Mouse (Mus musculus): ENCODE measurements around the gene Apip. TPM values are rescaled to one million over a fixed set of nuclear protein-coding genes. Genes with fewer than 3 reads are reported as not detected.
A peak's percentile ranks its signal among the peaks of the same experiment; 100 is the strongest.

The Apip gene
- 10 to 100 TPM; 41.4 to 42.2 TPM for total RNA-seq (2021)
- long read RNA-seq, experiment 1, transcript Apip-201 (7 exons, 919 nt): major isoform, 61 of 163 reads
- long read RNA-seq, experiment 1, partial matches to known transcripts: 93 of 163 reads
- long read RNA-seq, experiment 1, other reads (novel, unspliced or antisense): 6 of 163 reads
- long read RNA-seq, experiment 2, transcript Apip-201 (7 exons, 919 nt): major isoform, 44 of 107 reads
- long read RNA-seq, experiment 2, partial matches to known transcripts: 57 of 107 reads
- long read RNA-seq, experiment 2, other reads (novel, unspliced or antisense): 5 of 107 reads

DNA sequence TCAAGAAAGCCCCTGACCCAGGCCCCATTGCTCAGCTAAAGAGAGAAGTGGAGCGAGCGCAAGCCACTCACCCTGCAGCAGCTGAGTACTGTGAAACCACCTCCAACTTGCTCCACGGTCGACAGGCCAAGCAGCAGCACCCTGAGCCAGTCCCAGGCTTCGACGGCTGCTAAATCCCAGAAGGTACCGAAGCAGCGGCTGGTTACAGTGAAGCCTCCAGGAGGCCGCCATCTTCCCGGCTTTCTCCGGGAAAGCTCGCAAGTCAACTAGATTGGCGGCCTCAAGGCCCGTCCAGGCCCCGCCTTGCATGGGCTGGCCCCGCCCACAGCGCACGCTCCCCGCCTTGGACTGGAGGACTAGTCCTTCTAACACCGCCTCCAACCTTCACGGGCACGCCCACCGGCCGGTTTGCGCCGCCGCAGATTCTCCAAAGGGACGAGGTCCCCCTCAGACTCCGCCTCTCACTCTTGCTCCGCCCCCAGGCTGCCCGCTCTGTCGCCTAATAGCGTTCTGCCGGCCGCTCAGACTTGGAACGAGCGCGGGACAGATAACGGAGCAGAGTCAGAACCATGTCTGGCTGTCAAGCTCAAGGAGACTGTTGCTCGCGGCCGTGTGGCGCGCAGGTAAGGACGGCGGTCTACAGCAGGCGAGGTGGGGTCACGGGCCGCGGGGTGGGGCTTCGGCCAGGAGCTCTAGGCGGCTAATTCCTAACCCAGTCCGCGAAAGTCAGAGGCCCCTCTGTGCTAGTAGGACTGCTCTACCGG is at the start of gene Apip, which contains the start of gene Pdhx:
TSS of gene Apip (plus strand) at position 457 of the 764 bp plus-strand sequence.
TSS of gene Pdhx (minus strand) at position 295 of the 764 bp plus-strand sequence.
- DNase-seq: peak; percentile 100

DNA sequence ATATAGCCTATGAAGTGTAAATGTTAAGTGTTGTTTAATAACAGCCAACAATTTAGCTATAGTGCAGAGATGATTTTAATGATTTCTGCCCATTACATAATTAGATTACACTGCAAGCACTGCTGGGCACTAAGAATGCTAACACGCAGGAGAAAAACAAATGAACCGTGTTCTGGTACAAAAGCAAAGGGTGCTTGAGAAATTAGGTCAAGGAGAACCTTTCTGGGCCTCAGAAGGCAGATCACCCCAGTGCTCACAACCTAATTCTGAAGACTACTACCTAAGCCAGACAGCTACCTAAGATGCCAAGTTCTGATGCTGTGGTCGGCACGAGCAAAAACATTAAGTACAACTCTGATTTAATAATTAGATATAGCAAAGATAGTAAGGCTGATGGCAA is 35.6 kb upstream of the Apip start:
- no peak for DNase-seq

DNA sequence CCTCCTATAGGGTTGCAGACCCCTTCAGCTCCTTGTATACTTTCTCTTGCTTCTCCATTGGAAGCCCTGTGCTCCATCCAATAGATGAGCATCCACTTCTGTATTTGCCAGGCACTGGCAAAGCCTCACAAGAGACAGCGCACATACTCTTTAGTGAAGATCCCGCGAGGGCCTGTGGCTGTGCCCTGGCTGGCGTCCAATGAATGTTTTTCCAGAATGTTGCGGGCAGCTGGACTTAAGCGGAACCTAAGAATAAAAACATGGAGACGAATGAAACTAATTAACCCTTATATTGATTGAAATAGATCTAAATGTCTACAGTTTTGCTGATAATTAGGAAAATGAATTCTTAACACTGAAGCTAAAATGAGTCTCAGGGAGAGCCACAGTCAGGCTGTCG is 32.6 kb upstream of the Apip start:
- DNase-seq: no peak

DNA sequence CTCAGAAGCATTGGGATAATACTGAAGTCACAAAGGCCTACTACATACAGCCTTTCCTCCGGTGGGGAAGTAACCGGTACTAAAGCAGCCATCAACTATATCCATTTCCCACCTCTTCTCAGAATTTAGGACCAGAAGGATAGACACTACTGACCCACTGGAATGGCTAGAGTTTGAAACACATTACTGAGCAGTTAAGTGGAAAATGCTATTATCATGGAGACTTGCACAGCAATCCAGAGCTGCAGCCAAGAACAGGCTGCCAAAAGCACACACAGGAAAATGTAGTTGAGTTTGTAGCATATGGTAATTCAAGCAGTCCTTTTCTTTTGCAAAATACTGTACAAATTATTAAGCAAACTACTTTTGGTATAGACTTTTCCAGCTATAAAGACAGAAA is 28.2 kb upstream of the Apip start:
- DNase-seq: no peak

DNA sequence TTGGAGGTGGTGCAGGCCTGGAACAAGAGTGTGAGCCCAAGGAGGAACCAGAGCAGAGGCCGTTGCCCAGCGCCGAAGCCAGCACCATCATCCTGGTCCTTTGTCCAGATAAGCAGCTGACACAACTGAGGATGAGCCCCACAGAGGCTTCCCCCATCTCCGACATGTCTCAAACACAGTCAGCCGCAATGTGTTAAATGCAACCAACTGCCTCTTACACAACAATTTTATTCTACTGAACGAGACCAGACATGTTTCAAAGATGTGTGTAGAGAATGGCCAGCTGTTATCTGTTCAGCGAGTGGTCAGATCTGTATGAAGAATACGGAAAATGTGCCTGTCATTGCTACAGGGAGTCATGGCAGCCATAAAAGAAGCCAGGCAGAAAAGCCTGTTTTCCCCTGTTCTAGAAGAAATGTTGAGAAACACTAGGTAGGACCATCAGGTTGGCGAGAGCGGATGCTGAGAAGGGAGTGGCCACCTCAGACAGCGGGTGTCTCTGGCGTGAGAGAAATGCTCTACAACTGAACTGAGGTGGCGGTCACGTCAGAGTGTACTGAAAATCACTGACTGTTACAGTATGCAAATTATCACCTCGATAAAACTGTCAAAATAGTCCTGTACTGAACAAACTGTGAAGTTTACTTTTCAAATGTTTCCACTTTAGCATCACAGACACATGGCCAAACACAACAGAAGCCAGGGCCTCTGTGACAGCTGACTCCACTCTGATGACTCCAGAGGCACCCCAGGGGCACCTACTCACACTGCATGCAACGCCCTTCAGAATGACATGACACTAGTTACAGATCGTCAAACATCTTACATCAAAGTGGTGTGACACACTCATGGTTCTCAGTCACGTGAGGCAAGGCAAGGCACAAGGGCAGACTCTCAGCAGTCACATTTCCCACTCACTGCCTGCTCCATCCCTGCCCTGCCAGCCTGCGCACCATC is 21.3 kb upstream of the Apip start:
- no peak for DNase-seq

DNA sequence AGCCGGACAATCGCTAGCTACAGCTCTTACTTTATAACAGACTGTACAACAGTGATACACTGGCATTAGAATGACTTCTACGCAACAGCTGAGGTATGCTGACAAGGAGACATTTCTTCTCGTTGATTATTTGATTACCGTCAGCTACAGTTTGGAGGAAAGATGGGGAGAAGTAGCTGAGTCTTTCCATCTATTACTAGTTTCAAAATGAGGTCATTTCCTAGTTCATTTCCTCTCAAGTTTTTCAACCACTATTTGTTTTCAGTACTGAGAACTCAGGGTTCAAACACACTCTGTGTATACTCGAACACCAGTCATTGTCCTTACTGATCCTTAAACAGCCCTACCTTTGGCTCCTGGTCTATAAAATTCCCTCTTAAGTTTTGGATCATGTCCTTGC is 17.7 kb upstream of the Apip start:
- no peak for DNase-seq

DNA sequence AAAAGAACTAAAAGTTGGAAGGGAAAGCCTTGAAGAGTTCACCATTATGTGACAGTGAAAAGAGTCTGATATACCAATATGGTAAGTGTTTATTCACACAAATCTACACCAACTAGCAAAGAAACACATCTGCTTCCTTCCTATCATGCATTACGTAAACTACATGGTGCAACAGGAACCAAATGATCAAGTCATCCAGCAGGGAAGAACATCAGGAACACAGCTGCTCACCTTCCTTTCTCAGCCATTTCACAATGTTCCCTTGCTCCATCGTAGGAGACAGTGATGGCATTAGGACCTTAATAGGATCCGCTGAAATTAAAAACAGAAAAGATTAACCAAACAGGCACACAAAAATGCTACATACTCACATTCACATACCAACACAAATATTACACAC is 15.2 kb upstream of the Apip start:
- no peak for DNase-seq

DNA sequence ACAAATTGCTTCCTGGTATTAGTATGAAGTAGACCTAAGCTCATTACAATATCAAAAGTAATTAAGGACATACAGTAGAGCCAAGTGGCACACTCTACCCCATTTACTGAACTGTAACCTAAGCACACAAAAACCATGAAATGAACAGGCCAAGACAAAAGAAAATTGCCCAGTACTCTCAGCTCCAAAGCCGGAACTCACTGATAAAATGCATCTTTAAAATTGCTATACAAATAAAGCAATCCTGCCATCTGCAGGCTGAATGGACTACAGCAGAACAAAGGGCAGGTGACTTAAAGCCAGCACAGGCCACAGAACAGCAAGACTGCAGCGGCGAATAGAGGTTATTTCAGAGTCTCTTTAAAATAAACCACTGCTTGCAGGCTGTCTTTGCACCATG is 10.6 kb upstream of the Apip start:
- no peak for DNase-seq

DNA sequence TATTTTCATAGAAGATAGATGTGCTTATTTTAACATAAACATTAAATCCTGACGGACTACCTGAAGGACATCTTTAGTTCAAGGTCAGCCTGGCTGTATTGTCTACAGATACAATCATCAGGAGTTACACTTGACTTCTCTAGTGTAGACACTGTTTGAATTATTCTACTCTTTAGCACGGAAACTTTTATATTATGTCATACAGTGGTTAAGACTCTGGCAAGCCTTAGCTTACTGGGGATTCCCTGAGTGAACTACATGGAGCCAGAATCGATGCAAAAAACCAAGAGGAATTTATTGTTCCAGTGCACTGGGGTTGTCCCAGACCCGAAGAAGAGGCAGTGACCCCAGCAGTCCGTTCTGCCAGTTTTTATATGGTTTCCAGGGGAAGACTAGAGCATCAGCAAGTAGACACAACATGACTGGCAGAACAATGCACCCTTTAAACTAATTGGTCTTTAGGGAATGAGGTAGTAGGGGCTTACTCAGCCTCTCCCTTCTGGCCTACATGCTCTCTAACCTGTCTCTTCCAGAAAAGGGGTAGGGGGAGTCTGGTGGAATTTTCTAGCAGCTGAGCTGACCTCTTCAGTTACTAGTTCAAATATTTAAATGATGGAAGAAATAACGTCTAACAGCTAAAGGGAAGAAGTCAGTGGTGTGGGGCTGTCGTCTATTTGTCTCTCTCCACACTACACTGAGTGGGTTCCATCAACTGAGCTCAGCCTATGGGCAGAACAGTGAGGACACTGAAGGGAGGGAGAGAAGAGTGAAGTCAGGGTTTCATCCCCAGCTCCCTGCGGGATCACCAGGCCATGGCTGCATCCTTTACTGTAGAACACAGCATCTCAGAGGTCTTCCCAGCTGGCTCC is 6.6 kb upstream of the Apip start:
- no peak for DNase-seq

DNA sequence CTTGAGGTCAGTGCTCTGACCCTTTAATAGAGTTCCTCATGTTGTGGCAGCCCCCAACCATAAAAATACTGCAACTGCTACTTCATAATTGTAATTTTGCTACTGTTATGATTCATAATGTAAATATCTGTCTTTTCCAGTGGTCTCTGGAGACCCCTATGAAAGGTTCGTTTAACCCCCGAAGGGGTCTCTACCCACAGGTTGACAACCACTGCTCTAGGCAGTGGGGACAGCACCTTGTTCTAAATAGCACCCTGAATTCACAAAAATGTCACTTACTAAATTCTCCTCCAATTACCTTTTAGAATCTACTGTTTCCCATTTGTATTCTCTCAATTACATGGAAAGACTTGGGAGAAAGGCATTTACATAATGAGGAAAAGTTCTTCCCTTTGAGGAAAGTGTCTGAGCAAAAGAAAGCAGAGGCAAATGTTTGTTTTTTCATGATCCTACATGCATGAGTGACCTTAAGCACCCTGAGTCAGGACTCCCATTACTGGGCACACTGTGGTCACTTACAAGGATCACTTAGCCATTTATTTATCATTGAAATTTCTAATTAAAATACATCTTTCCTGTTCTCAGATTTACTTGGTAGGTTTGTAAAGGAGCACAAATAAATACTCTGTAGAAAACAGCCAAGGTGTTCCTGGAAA is 5.8 kb upstream of the Apip start:
- DNase-seq: no peak

DNA sequence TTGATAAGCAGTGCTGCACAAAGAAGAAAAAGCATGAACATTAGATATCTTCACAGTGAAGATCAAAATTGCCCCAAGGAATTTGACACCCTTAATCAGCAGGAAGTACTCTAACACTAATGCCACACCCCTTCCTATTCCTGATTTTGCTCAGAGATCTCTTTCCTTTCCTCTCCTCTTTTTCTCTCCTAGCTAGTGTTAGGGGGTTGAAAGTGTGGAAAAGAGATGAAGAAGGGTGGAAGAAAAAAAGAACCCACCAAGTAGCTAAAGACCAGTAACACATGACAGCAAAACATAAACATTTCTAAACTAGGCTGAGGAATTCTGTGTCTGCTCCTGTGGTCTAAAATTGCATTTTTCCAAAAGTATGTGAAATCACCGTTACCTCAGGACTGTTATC is 4.9 kb upstream of the Apip start:
- DNase-seq: no peak

DNA sequence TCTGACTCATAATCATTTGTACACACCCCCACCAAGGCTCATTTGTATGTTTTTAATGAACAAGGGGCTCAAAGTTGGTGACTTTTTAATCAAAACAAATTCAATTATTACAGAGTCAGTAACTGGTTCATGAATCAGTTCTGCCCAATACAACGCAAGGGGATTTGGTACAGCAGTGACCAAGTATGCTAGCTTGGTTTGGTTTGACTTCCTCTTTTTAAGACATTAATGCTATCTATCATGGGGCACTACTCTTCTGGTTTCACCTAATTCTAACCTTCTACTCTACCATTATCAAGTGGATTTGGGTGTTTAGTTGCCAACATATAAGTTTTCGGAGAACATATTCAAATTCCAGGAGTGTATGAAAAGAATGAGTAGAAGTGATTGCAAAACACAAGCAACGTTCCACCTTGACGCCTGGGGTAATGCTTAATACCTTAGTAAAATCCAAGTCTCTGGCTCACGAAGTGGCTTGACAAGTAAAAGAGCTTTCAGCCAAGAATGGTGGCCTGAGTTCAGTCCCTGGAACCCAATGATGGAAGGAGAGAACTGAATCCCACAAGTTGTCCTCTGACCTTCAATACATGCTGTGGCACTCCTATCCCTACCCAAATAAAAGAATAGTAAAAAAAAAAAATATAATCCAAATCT is 3.6 kb upstream of the Apip start:
- no peak for DNase-seq

DNA sequence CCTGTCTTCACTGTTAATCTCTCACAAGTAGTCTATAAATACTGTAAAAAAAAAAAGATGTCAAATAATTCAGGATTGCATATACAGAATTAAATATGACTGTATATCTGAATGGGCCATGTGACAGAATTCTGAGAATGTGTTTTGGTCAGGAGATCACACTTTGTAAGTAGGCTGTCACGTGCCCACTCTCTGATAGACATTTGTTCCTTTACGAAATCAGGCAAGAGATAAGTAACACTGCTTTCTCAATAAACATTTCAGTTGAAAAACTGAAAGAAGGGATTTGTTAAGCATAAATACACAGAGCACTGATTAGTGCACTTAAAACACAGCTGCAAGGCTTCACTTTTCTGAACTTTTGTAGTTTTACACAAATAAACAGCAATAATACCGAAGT is 2.9 kb upstream of the Apip start:
- no peak for DNase-seq

DNA sequence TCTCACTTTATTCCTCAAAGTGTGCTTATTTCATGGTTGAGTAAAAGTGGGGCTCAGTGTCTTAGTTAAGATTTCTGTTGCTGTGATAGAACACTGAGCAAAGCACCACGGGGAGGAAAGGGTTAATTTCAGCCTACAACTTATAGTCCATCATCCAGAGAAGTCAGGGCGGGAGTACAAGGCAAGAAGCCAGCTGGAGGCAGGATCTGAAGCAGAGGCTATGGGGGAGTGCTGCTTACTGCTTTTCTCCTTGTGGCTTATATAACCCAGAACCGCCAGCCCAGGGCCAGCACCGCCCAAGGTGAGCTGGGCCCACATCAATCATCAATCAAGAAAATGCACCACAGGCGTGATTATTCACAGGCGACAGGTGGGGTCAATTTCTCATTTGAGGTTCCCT is 7.6 kb downstream of the Apip start:
- DNase-seq: peak; percentile 18

DNA sequence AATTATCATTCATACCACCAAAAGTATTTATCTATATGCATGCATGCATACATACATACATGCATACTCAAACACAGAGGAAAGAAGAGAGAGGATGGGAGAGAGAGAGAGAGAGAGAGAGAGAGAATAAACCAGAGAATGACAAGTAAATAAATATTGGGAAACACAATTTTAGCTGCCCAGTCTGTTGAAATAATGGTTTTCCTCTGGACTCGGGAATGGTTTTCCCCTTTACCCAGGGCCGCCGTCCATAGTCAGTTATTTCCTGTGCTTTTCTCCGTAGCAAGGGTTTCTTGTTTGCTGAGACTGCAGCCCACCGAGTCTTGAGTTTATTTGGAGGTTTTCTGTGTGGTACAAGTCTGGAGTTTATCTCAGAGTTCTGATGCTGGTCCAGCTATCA is 8.2 kb downstream of the Apip start:
- DNase-seq: no peak

DNA sequence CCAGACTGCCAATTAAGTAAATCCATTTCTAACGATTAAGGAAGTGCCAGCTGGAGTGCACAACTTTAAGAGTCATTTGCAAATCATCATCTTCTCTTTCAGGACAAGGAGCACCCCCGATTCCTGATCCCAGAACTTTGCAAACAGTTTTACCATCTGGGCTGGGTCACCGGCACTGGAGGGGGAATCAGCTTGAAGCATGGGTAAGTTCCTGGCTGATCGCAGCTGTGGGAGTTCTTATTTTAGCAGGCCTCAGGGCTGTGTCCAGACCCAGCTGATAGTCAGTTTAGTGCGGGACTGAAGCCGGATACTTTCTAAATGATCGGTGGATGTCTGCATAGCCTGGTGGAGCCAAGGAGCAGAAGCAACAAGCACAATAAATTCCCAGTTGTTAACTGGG is 9.4 kb downstream of the Apip start:
- no peak for DNase-seq

DNA sequence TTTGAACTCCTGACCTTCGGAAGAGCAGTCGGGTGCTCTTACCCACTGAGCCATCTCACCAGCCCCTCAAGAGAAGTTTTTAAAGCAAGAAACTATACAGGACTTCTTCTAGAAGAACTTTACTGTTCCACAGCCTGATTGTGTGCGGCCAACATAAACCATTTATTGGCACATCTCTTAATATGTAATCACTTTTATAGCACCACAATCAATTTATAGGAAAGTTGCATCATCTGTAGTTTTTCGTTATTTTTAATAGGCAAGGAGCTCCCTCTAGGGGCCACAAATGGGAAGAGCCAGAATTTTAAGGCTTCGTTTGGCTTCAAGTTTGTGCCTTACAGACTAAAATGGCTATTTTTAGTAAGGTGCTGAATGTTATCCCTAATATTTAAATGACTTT is 11.0 kb downstream of the Apip start:
- DNase-seq: no peak

DNA sequence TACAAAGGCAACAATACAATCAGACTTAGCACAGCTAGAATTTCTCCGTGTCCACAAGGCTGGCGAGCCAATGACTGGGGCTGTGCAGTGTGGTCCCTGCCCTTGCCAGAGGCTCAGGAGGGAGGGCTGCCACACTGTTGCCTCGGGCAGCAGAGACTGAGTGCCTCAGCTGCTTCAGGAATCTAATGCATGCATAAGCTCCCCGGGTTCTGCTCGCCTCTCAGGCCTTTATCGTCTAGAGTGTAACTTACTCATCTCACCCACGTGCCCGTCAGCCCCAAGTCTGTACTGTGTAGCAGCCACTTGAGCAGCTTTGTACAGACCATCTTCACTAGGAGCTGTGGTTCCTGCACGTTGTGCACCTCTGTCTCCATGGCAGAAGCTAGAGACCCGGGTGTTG is 12.2 kb downstream of the Apip start:
- no peak for DNase-seq

DNA sequence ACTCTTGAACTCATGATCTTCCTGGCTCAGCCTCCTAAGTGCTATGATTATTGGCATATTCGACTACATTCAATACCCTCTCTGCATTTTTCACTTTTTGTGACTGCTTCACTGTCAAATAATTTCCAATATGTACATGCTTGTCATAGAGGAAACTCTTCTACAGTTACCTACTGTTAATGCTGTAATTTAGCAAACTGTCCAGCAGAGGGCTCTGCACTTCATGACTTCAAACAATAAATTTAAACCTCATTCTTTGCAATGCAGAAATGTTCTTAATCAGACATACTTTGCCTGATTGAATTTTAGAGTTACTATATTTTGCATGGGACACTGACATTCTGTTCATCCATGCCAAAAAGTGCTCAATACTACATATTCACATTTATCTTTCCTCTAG is 13.0 kb downstream of the Apip start:
- no peak for DNase-seq

DNA sequence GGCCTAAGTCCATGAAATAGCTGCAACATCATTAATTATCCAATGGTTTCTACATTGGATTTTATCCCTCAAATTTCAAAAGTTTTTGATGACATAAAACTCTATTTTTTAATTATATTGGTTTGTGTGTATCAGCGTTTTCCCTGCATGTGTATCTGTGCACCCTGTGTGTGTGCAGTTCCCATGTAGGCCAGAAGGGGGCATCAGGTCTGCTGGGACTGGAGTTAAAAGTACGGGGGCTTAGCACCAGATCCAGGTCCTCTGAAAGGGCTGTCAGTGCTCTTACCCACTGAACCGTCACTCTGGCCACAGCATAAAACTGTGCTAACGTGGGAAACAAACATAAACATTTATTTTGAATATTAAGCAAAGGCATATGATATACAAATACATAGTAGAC is 14.6 kb downstream of the Apip start:
- DNase-seq: no peak

DNA sequence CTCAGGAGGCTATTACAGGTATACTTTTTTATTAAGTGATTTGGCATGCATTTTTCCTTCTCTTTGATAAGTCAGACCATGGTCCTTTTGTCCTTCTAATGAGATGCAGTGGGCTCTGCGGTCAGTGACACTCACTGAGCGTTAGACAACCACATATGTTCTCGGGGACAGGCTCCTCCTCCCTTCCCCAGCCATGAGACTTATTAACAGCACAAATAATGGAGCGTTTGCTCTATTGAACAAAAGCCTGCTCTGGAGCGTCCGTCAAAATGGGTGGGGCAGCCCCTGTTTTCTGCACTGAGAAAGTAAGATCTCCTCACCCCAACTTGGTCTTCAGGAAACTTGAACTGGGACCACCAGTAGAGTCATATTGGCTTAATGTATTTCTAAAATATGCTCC is 16.0 kb downstream of the Apip start:
- DNase-seq: no peak
